Mouse (Mus musculus): ENCODE results near the gene Otulin.

Gene Otulin

GRCm38 (mm10) chr15:27630601-27631383 lies at the start of gene Otulin:
Gene Otulin, minus strand, starts transcription at chr15:27630693.
- DNase-seq (ENCODE audit: low read depth, low spot score) = peak; percentile 95

- no peak for DNase-seq (ENCODE audit: low read depth, low spot score)
Observed at GRCm38 (mm10) chr15:27678511-27678910, 48.0 kb upstream of the Otulin start.

- no peak for DNase-seq (ENCODE audit: low read depth, low spot score)
Observed at GRCm38 (mm10) chr15:27677801-27678200, 47.3 kb upstream of the Otulin start.

GRCm38 (mm10) chr15:27676211-27676610 lies 45.7 kb upstream of the Otulin start:
- DNase-seq (ENCODE audit: low read depth, low spot score) = no peak

GRCm38 (mm10) chr15:27675122-27675521 lies 44.6 kb upstream of the Otulin start:
- no peak for DNase-seq (ENCODE audit: low read depth, low spot score)

GRCm38 (mm10) chr15:27674041-27674440 lies 43.5 kb upstream of the Otulin start:
- no peak for DNase-seq (ENCODE audit: low read depth, low spot score)

- no peak for DNase-seq (ENCODE audit: low read depth, low spot score)
Observed at GRCm38 (mm10) chr15:27673151-27673550, 42.7 kb upstream of the Otulin start.

GRCm38 (mm10) chr15:27672259-27672658 lies 41.8 kb upstream of the Otulin start:
- DNase-seq (ENCODE audit: low read depth, low spot score) = no peak

- DNase-seq (ENCODE audit: low read depth, low spot score) = peak; percentile 53
Observed at GRCm38 (mm10) chr15:27671612-27672245, 41.2 kb upstream of the Otulin start.

- DNase-seq (ENCODE audit: low read depth, low spot score) = peak; percentile 88
Observed at GRCm38 (mm10) chr15:27670708-27671107, 40.2 kb upstream of the Otulin start.

GRCm38 (mm10) chr15:27669931-27670411 lies 39.5 kb upstream of the Otulin start:
- DNase-seq (ENCODE audit: low read depth, low spot score) = peak; percentile 73

GRCm38 (mm10) chr15:27669276-27669675 lies 38.8 kb upstream of the Otulin start:
- no peak for DNase-seq (ENCODE audit: low read depth, low spot score)

GRCm38 (mm10) chr15:27668557-27668956 lies 38.1 kb upstream of the Otulin start:
- DNase-seq (ENCODE audit: low read depth, low spot score) = no peak

- DNase-seq (ENCODE audit: low read depth, low spot score) = peak; percentile 79
Observed at GRCm38 (mm10) chr15:27668001-27668461, 37.5 kb upstream of the Otulin start.

GRCm38 (mm10) chr15:27666911-27667539 lies 36.5 kb upstream of the Otulin start:
- DNase-seq (ENCODE audit: low read depth, low spot score) = no peak

GRCm38 (mm10) chr15:27665392-27665911 lies 35.0 kb upstream of the Otulin start:
- no peak for DNase-seq (ENCODE audit: low read depth, low spot score)

GRCm38 (mm10) chr15:27664126-27664525 lies 33.6 kb upstream of the Otulin start:
- no peak for DNase-seq (ENCODE audit: low read depth, low spot score)

- no peak for DNase-seq (ENCODE audit: low read depth, low spot score)
Observed at GRCm38 (mm10) chr15:27662699-27663098, 32.2 kb upstream of the Otulin start.

GRCm38 (mm10) chr15:27661696-27662095 lies 31.2 kb upstream of the Otulin start:
- no peak for DNase-seq (ENCODE audit: low read depth, low spot score)

- peak; percentile 85 for DNase-seq (ENCODE audit: low read depth, low spot score)
Observed at GRCm38 (mm10) chr15:27659592-27660244, 29.2 kb upstream of the Otulin start.

GRCm38 (mm10) chr15:27659143-27659542 lies 28.6 kb upstream of the Otulin start:
- DNase-seq (ENCODE audit: low read depth, low spot score) = no peak

Measured in CD4-positive helper T cell, adult 2 months (primary cell).